Mouse (Mus musculus): ENCODE results near the gene 4930415O20Rik.

- TF ChIP-seq POLR2A (IDR thresholded peaks at IDR 0.05; ENCODE audit: low read depth, low read length), result no peak
- no peak for TF ChIP-seq CTCF (IDR thresholded peaks at IDR 0.05; ENCODE audit: extremely low read depth, insufficient read length, insufficient replicate concordance, low read depth, low read length)
Observed at GRCm38 (mm10) chr15:98610131-98610633, 39.4 kb downstream of the 4930415O20Rik start.

Data from small intestine, adult 2 months (tissue).